Mouse (Mus musculus) right cerebral cortex, adult 18-20 months (tissue): Measurements from ENCODE around the gene Rab6b.
"Not testable (repeated sequence)": the region's sequence is repeated elsewhere in the genome, so short reads cannot be mapped to it uniquely, and the experiment has no call there.

Experiments used
- DNase-seq: peaks from one replicate; pipeline ENCODE4 v3.0.0; 2022; ENCODE audit warnings: mixed read lengths

Gene Rab6b

DNA sequence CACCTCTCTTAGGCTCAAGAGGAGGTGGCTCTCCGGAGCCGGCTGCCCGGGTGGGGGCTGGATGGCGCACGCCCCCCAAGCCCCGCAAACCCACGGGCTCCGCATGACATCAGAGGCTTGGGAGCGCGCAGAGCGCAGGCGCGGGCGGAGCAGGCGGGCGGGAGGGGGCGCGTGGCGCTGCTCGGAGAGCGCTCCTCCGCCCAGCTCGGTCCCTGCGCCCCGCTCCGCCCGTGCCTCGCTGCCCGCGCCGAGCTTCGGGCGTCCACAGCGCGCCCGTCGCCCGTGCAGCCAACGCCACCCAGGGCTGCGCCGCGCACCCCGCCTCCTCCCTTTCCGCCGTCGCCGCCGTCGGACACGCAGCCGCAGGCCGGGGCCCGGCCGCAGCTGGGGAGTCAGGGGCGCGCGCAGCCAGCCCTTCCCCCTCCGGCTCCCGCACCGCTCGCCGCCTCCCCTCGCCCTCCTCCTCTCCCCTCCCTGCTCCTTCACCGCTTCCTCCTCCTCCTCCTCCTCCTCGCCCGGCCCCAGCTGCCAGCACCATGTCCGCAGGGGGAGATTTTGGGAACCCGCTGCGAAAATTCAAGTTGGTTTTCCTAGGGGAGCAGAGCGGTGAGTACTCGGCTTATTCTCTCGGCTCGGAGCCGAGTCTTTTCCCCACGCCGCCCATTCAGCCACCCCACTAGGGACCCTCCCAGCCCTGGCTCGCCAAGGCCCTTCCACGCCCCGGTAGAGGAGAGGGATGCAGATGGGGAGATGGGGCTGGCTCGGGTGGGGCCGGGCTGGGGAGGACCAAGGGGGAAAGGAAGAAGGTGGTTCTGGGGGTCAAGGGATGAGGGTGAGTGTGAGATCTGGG lies at the start of gene Rab6b:
Gene Rab6b, plus strand, starts transcription at position 167 of the 850 bp plus-strand sequence.
- DNase-seq: peak; percentile 86

DNA sequence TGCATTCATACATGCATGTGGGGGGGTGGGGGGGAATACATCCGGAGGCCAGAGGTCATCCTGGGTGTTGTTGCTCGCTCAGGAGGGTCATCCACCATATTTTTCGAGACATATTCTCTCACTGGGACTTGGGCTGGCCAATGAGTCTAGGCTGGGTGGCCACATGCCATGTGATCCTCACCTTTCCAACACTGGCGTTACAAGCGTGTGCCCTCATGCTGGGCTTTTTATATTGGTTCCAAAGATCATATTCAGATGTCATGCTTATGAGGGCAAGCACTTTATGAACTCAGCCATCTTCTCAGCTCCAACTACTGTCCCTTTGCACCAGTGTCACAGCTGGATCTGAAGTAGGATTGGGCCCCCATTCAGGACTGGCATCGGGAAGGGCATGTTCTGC lies 48.0 kb upstream of the Rab6b start:
- DNase-seq: no peak

DNA sequence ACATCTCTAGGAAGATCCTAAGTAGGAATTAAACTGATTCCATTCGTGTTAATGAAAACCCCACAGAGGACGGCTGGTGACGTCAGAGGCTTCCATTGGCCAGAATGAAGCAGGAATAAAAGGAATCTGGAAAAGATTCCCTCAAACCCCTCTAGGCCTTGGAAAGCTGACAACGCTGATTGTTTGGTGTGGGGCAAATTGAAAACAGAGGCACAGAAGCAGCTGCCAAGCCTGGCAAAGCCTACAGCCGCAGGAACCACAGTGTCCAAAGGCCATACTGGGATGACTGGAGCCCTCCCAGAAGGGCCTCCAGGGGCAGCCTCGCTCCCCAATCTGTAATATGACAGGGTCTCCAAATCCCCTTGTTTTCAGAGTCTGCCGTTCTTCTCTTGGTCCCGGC lies 44.7 kb upstream of the Rab6b start:
- no peak for DNase-seq

DNA sequence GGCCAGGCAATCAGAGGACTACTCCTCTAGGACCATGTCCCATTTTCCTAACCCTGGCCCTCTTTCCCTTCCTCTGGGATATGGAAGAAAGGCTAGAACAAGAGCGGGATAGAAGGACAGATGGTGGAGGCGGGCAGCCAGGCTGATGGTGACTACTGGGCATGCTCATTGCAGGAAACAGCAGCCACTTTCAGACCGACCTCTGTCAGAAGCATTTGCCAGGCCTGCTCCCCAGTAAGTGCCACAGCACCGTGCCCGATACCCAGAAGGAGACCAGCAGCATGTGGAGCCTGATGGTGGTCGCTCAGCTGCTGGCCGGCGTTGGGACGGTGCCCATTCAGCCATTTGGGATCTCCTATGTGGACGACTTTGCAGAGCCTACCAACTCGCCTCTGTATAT lies 43.9 kb upstream of the Rab6b start:
- no peak for DNase-seq

DNA sequence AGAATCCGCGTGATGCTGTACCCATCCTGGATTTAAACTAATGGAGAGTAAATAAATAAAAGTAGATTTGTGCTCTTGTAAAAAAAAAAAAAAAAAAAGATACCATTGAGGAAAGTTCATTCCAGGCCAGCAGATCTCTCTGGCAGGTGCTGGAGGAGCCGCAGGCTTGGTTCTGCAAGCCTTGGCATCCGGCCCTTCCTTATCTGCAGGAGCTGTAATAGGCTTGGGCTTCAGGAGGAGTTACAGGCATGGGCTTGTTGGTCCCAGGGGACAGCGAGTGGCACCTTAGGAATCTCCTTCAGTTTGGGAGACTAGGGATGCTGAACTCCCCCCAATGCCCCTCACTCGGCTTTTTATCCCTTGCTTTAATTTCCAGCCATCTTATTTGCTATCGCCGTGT lies 42.8 kb upstream of the Rab6b start:
- no peak for DNase-seq

DNA sequence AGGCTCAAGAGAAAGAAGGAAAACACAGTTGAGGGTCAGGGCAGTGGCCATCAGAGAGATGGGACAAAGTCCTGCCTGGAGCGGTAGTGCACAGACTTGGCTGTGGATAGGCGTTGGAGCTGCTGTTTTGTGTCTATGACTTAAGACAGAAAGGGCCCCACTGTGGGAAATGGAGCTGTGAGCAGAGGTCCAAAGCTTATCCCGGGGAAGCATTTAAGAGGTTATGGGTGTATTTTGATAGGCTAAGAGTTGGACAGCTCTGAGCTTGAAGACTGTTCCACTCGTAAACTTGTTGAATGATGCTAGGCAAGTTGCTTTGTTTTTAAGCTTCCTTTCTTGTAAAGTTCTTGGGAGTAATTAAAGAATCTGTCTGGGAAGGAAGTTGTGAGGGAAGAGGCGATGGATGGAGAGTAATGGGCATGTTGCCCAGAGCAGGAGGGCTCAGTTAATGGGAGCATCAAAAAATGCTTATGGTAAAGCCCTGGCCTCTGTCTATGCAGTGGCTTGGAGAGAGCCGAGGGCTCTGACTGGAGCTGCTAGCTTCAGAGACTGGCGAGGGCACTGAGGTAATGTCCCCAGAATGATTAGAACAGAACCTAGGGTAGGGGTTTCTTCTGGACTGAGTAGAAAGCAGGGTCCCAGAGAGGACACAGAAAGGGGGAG lies 39.9 kb upstream of the Rab6b start:
- no peak for DNase-seq

DNA sequence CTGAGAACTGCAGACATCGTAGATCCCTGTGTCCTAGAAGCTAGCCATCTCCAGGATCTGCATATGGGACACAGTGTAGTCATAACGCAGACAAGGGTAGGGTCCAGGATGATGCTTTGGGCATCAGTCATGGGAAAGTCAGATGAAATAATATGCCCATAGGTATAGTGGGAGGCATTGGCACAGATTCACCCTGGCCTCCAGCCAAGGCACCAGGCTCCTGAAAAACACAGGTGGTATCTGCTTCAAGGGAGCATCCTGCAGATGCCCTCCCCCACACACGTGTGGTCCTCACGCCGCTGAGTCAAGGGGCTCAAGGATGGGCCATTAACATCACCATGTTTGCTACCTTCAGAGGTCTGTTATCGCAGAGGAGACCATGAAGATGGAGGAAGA lies 39.4 kb upstream of the Rab6b start:
- DNase-seq: no peak

DNA sequence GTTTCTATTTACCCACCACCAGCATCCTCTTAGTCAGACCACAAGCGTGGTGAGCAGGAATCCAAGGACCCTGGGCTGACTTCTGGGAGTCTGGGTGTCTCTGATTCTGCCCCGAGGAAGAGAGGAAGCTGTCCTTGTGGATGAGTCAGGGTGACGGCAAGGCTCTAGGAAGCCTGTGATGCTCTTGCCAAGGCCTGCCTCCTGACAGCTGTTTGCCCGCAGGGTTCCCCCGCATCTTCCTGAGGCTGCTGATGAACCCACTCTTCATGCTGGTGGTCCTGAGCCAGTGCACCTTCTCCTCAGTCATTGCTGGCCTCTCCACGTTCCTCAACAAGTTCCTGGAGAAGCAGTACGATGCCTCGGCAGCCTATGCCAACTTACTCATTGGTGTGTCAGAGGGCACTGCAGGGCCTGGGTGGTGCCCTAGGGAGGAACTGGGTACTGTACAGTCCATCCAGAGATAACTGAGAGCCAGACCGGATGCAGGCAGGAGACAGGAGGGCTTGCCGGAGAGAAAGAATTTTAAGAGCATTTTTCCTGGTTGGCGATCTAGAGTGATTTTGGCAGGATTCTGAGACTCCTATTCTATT lies 38.6 kb upstream of the Rab6b start:
- no peak for DNase-seq

DNA sequence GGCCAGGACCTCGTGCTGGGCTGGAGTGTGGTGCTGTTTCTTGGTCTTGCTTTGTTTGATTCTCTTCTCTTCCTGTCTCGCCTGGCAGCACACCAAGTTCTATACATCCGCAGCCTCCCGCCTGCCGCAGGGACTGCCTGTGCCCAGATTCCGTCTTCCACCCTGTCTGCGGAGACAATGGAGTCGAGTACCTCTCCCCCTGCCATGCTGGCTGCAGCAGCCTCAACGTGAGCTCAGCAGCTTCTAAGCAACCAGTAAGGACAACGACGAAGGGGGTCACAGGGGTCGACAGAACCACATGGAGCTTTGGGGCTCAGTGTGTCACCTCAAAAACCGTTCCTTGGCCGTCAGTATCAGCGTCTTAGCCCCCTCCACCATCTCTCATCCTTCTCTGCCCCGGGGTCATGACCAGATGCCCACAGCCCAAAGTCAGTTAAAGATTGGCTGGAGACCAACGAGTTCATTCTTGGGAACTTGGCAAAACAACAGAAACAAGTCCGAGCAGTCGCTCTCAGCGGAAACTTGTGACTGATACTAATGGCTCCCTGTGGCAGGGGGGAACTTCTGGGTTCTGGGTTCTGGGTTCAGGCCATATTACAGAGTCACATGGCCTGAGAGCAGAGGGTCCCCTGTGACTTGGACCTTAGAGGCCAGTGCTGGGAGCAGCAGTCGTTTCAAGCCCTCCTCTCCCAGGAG lies 34.6 kb upstream of the Rab6b start:
- no peak for DNase-seq

DNA sequence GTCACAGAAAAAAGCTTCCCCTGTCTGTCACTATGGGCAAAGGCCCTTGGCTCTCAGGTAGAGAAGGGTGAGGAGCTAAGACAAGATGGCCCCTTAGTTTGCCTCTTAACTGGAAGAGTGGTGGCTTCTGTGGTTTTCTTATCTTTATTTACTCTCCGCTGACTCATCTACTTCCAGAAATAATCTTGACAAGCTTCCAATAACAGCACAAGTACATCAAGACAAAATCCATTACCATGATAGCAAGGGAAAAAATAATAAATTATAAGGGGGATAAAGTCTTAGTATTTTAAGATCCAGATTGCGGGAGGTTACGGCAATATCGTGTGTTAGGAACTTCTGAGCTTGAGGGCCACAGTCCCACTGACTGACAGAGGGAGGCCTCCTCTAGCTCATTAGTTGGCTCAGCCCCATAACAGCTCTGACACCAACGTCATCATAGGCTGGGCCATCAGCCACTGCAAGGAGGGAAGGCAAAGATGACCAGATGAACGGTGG lies 33.3 kb upstream of the Rab6b start:
- DNase-seq: no peak

DNA sequence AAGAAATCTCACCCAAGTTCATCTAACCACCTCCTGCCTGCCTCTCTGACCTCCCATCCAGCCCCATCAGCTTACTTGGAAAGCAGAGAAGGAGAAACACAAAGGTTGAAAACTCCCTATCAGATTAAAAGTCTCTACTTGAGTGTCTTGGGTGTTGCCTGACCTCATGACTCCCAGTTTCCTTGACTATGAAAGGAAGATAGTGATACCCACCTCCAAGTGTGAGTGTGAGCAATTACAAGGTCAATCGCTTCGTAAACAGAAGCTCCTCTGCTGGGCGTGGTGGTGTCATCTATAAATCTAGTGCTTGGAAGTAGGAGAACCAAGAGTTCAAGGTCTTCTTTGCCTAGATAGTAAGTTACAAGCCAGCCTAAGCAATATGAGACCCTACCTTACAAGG lies 31.4 kb upstream of the Rab6b start:
- no peak for DNase-seq

DNA sequence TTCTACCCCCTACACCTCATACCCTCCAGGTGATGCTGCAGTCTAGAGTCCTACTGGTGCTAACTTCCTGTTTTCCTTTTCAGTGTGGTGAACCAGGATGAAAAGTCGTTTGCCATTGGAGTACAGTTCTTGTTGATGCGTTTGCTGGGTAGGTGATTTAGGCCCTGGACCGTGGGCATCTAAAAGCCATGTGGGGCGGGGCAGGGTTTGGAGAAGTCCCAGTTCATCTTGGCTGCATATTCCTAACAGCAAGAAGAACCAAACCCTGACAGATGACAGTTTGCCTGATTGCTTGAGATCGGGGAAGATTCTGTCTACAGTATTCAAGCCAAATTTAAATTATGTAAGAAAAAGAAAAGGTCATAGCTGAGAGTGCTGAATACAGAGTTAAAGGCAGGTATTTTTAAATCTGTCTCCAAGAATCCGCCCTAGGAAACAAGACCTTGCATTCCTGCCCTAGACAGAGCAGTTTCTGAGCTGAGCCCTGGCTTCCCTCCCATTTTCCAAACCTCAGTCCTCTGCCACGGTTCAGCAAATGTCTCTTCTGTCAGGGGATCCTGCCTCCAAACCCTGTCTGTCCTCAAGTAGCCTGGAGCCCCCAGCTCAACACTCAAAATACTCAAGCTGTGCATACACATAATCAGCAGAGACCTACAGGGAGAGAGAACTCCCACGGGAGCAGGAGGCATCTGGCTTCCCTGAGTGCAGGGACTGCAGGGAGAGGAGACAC lies 29.2 kb upstream of the Rab6b start:
- DNase-seq: no peak

DNA sequence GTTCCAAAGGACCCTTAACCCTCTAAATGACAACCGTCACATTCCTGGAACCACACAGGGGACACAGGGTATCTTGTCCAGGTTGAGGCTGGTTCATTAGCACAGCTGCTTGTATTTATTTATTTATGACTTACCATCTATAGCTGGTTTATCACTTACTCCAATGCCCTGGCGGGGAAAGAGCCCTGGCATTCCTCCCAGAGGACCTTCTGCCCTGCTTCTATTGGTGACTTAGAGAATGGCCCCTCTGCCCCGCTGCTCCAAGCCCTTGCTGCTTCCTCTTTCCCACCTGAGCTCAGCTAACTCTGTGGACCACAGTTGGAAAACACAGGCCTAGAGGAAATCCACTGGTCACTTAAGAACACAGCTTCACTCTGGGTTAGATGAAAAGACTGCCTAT lies 28.2 kb upstream of the Rab6b start:
- no peak for DNase-seq

DNA sequence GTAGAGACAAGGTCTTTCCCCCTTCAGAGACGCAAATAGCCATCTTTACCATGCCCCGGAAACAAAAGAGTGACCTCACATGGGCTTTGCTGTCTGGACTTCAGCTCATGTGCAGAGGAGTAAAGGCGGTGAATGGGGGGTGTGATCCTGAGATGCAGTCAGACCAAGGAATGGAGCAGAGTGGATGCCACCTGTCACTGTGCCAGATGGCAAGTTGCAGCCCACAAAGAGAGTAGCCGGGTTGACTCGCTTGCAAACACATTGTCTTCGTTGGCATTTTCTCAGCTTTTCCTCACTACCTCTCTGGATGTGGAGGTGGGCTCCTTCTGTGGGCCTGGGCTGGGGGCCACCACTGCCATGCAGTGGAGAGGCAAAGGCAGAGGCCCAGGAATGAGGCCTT lies 24.9 kb upstream of the Rab6b start:
- no peak for DNase-seq

DNA sequence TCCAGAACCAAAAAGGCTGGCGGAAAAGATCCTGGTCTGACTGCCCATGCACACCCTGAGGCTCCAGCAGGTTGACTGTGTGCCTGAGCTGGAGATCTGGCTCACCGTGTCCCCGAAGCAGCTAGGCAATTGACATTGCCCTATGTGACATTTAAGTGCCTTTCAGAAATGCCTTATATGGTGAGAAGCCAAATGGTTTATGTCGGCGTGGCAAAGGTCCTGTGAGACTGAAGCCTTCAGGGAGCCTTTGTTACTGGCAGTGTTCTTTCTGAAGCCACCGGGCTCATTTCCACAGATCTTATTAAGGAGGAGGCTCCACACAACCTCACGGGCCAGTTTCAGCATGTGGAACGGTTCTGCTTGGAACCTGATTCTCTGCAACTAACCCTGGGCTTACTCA lies 24.3 kb upstream of the Rab6b start:
- no peak for DNase-seq

DNA sequence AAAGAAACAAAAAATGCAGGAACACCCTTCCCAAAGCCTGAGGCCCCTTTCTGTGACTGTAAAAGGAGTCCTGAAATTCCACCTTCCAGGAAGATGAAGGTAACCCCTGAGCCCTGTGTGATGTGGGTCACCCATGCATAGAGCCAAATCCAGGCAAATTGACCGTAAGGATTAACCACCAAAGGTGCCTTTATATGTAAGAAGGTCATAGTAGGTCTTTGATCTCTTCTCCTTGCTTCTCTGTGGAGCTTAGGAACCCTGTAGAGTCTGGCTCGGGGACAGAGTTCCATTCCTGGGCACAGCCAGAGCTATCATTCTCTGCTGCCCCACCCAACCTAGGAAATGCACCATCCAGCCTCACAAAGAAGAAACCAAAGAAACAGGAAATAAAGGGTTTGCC lies 22.9 kb upstream of the Rab6b start:
- no peak for DNase-seq

DNA sequence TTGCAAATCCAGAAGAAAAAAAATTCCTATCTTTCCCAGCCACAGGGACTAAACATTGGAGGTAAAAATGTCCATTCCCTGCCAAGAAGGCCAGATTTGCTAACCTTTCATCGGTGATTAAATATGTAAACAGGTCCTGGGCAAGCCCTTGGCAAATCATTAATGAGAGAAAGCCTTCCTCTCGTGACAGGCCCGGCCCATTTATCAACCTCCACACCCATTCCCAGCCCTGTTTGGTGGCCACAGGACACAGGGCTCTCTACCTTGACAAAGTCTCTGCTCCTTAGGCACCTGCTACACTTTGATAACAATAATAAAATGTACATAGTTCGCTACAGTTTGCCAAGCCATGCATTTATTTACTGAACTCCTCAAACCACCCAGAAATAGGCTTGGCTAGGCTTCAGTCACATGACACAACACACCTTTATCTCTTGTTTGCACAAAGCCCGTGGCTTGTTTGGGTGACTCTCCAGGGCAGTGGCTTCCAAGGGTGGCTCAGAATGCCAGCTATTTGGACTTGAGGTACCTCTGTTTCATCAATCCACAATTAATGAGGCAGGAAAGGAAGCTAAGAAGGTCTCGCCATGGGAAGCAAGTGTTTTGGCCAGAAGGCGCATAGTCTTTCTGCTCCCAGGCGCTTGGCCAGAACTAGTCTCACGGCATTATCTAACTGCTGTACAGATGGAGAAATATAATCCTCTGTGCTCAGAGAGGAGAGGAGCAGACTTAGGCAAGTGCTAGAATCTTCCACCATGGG lies 21.3 kb upstream of the Rab6b start:
- DNase-seq: no peak

DNA sequence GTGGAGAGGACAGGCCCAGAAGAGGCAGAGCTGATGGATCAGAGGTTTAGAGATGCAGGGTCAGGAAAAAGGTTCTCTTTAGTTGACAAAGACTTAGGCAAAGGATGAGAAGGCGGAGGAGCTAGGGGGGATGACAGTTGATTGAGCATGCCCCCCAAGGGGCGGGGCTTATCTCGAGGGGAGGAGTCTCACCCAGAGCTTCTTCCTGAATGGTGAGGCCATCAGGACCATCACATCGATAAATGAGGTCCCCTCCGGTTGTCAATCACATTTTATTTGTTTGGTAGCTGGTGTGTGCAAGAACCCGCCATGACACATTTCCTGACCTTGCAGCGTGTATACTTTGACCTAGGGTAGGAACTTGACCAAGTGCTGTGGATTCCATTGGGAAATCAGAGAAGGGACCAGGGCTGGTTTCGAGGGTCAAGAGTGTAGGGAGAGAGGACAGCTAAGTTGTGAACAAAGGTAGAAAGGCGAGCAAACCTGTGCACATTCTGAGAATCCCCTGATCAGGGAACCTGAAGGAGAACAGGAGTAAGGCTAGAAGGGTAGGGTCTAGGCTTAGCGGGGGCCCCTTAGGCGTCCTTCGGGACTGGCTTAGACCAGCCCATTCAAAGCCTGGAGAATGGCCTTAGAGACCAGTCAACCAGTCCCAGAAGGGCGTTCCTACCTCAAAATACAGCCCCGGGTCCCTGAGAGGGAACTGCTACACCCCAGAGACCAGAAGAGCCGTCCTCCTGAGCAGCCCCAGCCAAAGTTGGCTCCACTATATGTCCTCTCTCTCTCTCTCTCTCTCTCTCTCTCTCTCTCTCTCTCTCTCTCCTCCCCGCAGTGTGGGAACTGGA lies 20.3 kb upstream of the Rab6b start:
- DNase-seq: no peak

DNA sequence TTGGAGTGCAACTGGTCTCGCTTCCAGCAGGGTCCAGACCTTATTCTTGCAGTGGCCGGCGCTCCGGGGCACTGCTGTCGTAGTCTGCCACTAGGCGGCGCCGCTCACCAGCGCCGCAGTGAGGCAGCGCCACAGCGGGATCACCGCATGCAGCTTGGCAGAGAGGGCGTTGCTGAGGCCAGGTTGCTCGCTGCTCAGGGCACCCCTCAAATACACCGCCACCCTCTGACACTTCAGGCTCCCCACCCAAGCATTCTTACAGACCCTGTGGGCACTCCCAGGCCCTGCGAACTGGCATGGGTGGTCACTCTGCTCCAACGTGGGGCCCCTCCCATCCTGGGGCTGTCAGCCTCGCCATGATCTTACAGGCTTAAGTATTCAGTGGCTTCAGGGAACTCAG lies 19.3 kb upstream of the Rab6b start:
- DNase-seq: peak; percentile 74

DNA sequence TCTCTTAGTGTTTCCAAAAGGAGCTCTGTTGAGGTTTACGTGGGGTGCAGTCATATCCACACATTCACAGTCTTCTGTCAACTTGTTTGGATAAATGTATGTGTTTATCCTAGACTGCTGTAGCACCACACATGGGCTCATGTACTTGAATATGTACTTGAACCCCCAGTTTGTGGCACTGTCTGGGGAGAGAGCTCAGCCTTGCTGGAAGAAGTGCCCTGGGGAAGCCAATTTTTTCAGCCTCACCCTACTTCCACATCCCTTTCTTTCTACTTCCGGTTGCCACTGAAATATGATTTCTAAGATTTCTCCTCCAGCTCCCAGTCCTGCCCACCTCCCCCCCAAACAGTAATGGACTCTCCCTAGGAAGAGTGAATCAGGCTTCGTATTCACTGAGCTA lies 17.9 kb upstream of the Rab6b start:
- no peak for DNase-seq

DNA sequence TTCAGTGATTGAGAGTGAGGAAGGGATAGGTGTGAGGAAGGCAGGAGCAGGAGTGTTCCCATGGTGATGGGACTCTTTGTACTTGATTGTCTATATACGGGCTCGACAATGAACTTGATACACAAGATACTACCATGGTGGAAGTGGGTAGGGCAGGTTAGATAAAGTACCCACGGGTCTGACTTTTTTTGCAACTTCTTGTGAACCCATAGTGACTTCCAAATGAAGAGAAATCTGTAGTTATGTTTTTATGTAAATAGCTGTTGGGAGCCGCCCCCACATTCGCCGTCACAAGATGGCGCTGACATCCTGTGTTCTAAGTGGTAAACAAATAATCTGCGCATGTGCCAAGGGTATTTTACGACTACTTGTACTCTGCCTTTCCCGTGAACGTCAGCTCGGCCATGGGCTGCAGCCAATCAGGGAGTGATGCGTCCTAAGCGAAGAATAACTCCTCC lies 3.2 kb upstream of the Rab6b start:
- not testable (repeated sequence) for DNase-seq
